Mouse (Mus musculus): ENCODE data around the gene Prkd2. TPM values are rescaled to one million over a fixed set of nuclear protein-coding genes. Genes with fewer than 3 reads are reported as not detected.

The Prkd2 gene
- polyA plus RNA-seq, 1 experiment = 5.5 TPM

GRCm38 (mm10) chr7:16819794-16820193 lies 22.9 kb upstream of the Prkd2 start:
- Histone ChIP-seq H3K79me3 (ENCODE audit: low read depth) (peaks cover 53% of the 10 kb centered on the region), H3K36me3 (ENCODE audit: control insufficient read depth, insufficient read depth) (peaks cover under 1% of the 10 kb centered on the region), H3K4me3 (ENCODE audit: insufficient read depth, poor library complexity, severe bottlenecking) (no peak overlapping the region), H3K27me3 (ENCODE audit: control insufficient read depth, insufficient read depth, insufficient read length) (no peaks in the 10 kb centered on the region), H3ac (ENCODE audit: control insufficient read depth, insufficient read length, low read depth) (no peak overlapping the region), H3K79me2 (ENCODE audit: control insufficient read depth, insufficient read depth) (peaks cover 76% of the 10 kb centered on the region)
- TF ChIP-seq MAX (IDR thresholded peaks at IDR 0.05) = no peak
- no peak for TF ChIP-seq FOSL1 (IDR thresholded peaks at IDR 0.05; ENCODE audit: insufficient read depth, low read length, poor library complexity, severe bottlenecking)
- no peak for TF ChIP-seq USF1 (IDR thresholded peaks at IDR 0.05; ENCODE audit: low read depth)
- TF ChIP-seq CEBPB (IDR thresholded peaks at IDR 0.05; ENCODE audit: low read depth) = no peak
- no peak for TF ChIP-seq CTCF (IDR thresholded peaks at IDR 0.05; ENCODE audit: control insufficient read depth, insufficient read depth, insufficient read length)
- TF ChIP-seq MYOG (IDR thresholded peaks at IDR 0.05; ENCODE audit: control insufficient read depth, extremely low read depth, insufficient read length) = no peak
- no peak for TF ChIP-seq MYOD1 (IDR thresholded peaks at IDR 0.05; ENCODE audit: control insufficient read depth, insufficient read length, low read depth)

- Histone ChIP-seq H3K4me3 (ENCODE audit: insufficient read depth, poor library complexity, severe bottlenecking) (no peak overlapping the region), H3ac (ENCODE audit: control insufficient read depth, insufficient read length, low read depth) (no peak overlapping the region), H3K79me3 (ENCODE audit: low read depth) (peaks cover 53% of the 10 kb centered on the region), H3K79me2 (ENCODE audit: control insufficient read depth, insufficient read depth) (peaks cover 76% of the 10 kb centered on the region), H3K27me3 (ENCODE audit: control insufficient read depth, insufficient read depth, insufficient read length) (no peaks in the 10 kb centered on the region), H3K36me3 (ENCODE audit: control insufficient read depth, insufficient read depth) (peaks cover 6% of the 10 kb centered on the region)
- TF ChIP-seq MYOG (IDR thresholded peaks at IDR 0.05; ENCODE audit: control insufficient read depth, extremely low read depth, insufficient read length) (no peak), FOSL1 (IDR thresholded peaks at IDR 0.05; ENCODE audit: insufficient read depth, low read length, poor library complexity, severe bottlenecking) (no peak), USF1 (IDR thresholded peaks at IDR 0.05; ENCODE audit: low read depth) (no peak), MYOD1 (IDR thresholded peaks at IDR 0.05; ENCODE audit: control insufficient read depth, insufficient read length, low read depth) (no peak), CEBPB (IDR thresholded peaks at IDR 0.05; ENCODE audit: low read depth) (no peak), MAX (IDR thresholded peaks at IDR 0.05) (no peak), CTCF (IDR thresholded peaks at IDR 0.05; ENCODE audit: control insufficient read depth, insufficient read depth, insufficient read length) (no peak)
Measured at GRCm38 (mm10) chr7:16820271-16820763, 22.4 kb upstream of the Prkd2 start.

DNA sequence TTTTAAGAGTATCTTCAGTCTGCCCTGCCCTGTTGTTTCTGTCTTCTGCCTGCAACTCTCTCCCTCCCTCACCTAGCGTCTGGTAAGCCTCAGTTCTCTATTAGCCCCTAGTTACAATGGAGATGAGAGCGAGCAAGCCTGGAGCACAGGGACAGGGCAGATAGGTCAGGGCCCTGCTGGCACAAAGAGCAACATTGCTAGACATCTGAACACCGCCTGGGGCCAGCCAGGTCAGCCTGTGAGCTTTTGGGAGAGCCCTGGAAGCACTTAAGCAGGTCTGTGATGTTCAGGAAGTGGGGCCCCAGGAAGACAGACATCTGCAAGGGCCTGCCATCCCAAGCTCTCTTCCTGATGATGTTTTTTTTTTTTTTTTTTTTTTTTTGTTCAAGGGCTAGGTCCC lies 21.6 kb upstream of the Prkd2 start:
- H3K27me3 ChIP-seq (ENCODE audit: control insufficient read depth, insufficient read depth, insufficient read length) = no peaks in the 10 kb centered on the region
- H3K79me2 ChIP-seq (ENCODE audit: control insufficient read depth, insufficient read depth) = peaks cover 76% of the 10 kb centered on the region
- H3K4me3 ChIP-seq (ENCODE audit: insufficient read depth, poor library complexity, severe bottlenecking) = no peak overlapping the region
- H3ac ChIP-seq (ENCODE audit: control insufficient read depth, insufficient read length, low read depth) = no peak overlapping the region
- TF ChIP-seq FOSL1 (IDR thresholded peaks at IDR 0.05; ENCODE audit: insufficient read depth, low read length, poor library complexity, severe bottlenecking) (no peak), CTCF (IDR thresholded peaks at IDR 0.05; ENCODE audit: control insufficient read depth, insufficient read depth, insufficient read length) (no peak), MYOG (IDR thresholded peaks at IDR 0.05; ENCODE audit: control insufficient read depth, extremely low read depth, insufficient read length) (no peak), MYOD1 (IDR thresholded peaks at IDR 0.05; ENCODE audit: control insufficient read depth, insufficient read length, low read depth) (no peak), MAX (IDR thresholded peaks at IDR 0.05) (no peak), USF1 (IDR thresholded peaks at IDR 0.05; ENCODE audit: low read depth) (no peak), CEBPB (IDR thresholded peaks at IDR 0.05; ENCODE audit: low read depth) (no peak)
- peaks cover 14% of the 10 kb centered on the region for H3K36me3 ChIP-seq (ENCODE audit: control insufficient read depth, insufficient read depth)
- peaks cover 53% of the 10 kb centered on the region for H3K79me3 ChIP-seq (ENCODE audit: low read depth)

DNA sequence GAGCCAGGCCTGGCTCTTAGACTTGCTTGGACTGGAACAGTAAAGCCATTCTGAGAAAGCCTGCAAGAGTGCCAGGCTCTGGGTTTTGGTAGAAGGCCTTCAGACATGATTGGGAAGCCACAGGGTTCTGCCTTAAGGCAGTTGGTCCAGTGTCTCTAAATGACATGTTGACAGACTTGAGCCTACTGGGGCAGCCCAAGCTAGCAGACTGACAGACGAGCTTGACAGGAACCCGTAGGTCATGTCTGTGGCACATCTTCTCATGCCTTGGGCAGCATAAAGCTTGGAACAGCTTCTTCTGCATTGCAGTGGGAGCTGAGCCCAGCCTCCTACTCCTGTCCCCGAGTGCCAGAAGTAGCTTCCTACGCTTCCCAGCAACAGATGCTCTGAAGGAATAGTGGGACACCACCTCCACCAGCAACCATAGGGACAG lies 21.0 kb upstream of the Prkd2 start:
- Histone ChIP-seq H3K36me3 (ENCODE audit: control insufficient read depth, insufficient read depth) (peaks cover 15% of the 10 kb centered on the region), H3ac (ENCODE audit: control insufficient read depth, insufficient read length, low read depth) (no peak overlapping the region), H3K79me3 (ENCODE audit: low read depth) (peaks cover 52% of the 10 kb centered on the region), H3K4me3 (ENCODE audit: insufficient read depth, poor library complexity, severe bottlenecking) (no peak overlapping the region), H3K79me2 (ENCODE audit: control insufficient read depth, insufficient read depth) (peaks cover 73% of the 10 kb centered on the region), H3K27me3 (ENCODE audit: control insufficient read depth, insufficient read depth, insufficient read length) (no peaks in the 10 kb centered on the region)
- TF ChIP-seq MYOG (IDR thresholded peaks at IDR 0.05; ENCODE audit: control insufficient read depth, extremely low read depth, insufficient read length) = no peak
- no peak for TF ChIP-seq CEBPB (IDR thresholded peaks at IDR 0.05; ENCODE audit: low read depth)
- TF ChIP-seq FOSL1 (IDR thresholded peaks at IDR 0.05; ENCODE audit: insufficient read depth, low read length, poor library complexity, severe bottlenecking) = no peak
- no peak for TF ChIP-seq MAX (IDR thresholded peaks at IDR 0.05)
- TF ChIP-seq MYOD1 (IDR thresholded peaks at IDR 0.05; ENCODE audit: control insufficient read depth, insufficient read length, low read depth) = no peak
- TF ChIP-seq USF1 (IDR thresholded peaks at IDR 0.05; ENCODE audit: low read depth) = no peak
- TF ChIP-seq CTCF (IDR thresholded peaks at IDR 0.05; ENCODE audit: control insufficient read depth, insufficient read depth, insufficient read length) = no peak

DNA sequence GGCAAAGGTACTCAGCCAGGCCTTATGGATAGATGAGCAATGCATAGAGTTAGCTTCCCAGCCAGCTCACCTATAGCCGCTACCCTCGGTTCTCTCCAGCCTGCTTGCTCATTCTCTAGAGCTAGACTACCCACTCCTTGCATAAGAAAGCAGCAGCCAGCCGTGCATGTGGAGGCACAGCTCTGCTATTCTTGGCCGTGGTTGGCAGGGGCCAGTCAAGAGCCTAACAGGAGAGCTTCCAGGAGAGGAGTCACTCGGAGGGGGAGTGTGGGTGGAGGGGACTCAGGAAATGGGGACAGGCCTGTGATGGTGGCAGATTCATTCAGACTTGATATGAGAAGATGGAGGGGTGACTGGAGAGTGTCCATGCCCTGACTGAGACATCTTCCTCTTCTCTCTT lies 19.0 kb upstream of the Prkd2 start:
- no peak for TF ChIP-seq CTCF (IDR thresholded peaks at IDR 0.05; ENCODE audit: control insufficient read depth, insufficient read depth, insufficient read length)
- no peak for TF ChIP-seq FOSL1 (IDR thresholded peaks at IDR 0.05; ENCODE audit: insufficient read depth, low read length, poor library complexity, severe bottlenecking)
- H3K79me3 ChIP-seq (ENCODE audit: low read depth) = peaks cover 32% of the 10 kb centered on the region
- H3K27me3 ChIP-seq (ENCODE audit: control insufficient read depth, insufficient read depth, insufficient read length) = no peaks in the 10 kb centered on the region
- H3K79me2 ChIP-seq (ENCODE audit: control insufficient read depth, insufficient read depth) = peaks cover 52% of the 10 kb centered on the region
- no peak overlapping the region for H3K4me3 ChIP-seq (ENCODE audit: insufficient read depth, poor library complexity, severe bottlenecking)
- no peak overlapping the region for H3ac ChIP-seq (ENCODE audit: control insufficient read depth, insufficient read length, low read depth)
- peaks cover 20% of the 10 kb centered on the region for H3K36me3 ChIP-seq (ENCODE audit: control insufficient read depth, insufficient read depth)

- H3ac ChIP-seq (ENCODE audit: control insufficient read depth, insufficient read length, low read depth) = no peak overlapping the region
- TF ChIP-seq FOSL1 (IDR thresholded peaks at IDR 0.05; ENCODE audit: insufficient read depth, low read length, poor library complexity, severe bottlenecking) = no peak
- no peak for TF ChIP-seq CTCF (IDR thresholded peaks at IDR 0.05; ENCODE audit: control insufficient read depth, insufficient read depth, insufficient read length)
- TF ChIP-seq MAX (IDR thresholded peaks at IDR 0.05) = no peak
- TF ChIP-seq CEBPB (IDR thresholded peaks at IDR 0.05; ENCODE audit: low read depth) = no peak
- TF ChIP-seq MYOD1 (IDR thresholded peaks at IDR 0.05; ENCODE audit: control insufficient read depth, insufficient read length, low read depth) = no peak
- TF ChIP-seq USF1 (IDR thresholded peaks at IDR 0.05; ENCODE audit: low read depth) = no peak
- no peak for TF ChIP-seq MYOG (IDR thresholded peaks at IDR 0.05; ENCODE audit: control insufficient read depth, extremely low read depth, insufficient read length)
- no peaks in the 10 kb centered on the region for H3K27me3 ChIP-seq (ENCODE audit: control insufficient read depth, insufficient read depth, insufficient read length)
- H3K79me3 ChIP-seq (ENCODE audit: low read depth) = peaks cover 11% of the 10 kb centered on the region
- H3K4me3 ChIP-seq (ENCODE audit: insufficient read depth, poor library complexity, severe bottlenecking) = no peak overlapping the region
- H3K36me3 ChIP-seq (ENCODE audit: control insufficient read depth, insufficient read depth) = peaks cover 24% of the 10 kb centered on the region
- peaks cover 32% of the 10 kb centered on the region for H3K79me2 ChIP-seq (ENCODE audit: control insufficient read depth, insufficient read depth)
Measured at GRCm38 (mm10) chr7:16825785-16826184, 16.9 kb upstream of the Prkd2 start.

All from C2C12 (cell line).